Comparison of ENCODE assay signal across 8 mouse cellular contexts in the genomic region with DNA sequence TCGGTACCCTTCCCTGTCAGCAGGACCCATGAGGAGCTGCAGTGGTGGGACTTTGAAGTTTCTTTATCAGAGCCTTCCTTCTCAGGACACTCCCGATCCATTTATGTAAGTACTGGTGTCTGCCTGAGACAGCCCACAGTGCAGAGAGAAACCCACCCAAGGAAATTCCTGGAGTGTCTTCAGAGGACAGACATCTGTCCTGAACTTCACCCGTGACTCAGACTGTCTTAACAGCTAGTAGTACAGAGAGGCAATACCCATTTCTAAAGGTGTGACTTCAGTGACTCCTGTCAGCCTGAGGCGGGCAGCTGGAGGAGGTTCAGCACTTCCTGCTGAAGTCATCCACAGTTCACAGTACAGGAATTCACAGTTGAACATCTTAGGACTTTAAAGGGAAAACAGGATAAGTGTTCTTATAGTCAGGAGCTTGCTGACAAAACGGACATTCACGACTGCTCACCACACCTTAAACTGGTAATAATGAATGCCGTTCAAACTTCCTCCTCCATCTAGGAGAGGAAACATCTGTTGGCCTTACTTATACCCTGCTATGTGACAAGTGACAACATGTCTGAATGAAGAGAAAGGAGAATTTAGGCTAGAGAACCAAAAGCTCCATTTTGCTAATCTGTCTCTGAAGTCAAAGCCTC. TPM values are rescaled to one million over a fixed set of nuclear protein-coding genes. Genes with fewer than 3 reads are reported as not detected.
DNase-seq lines count a peak whose midpoint lies in the region; ATAC-seq and TF ChIP-seq lines count a peak whose summit lies in the region.

No protein-coding gene starts in this region.

- TF ChIP-seq EP300 in liver, embryonic 14.5 days (IDR thresholded peaks at IDR 0.05; ENCODE audit: low read depth), result no peak

- WGBS in midbrain, embryonic 16.5 days, result 76% methylated on average over 7 of the region's 7 CpGs
- WGBS in midbrain, embryonic 13.5 days, result 81% methylated on average over 7 of the region's 7 CpGs
- WGBS in liver, embryonic 14.5 days (ENCODE audit: insufficient replicate concordance), result 16% methylated on average over 7 of the region's 7 CpGs
- 77% methylated on average over 7 of the region's 7 CpGs for WGBS in forebrain, embryonic 16.5 days

- H3K36me3 ChIP-seq in midbrain, embryonic 16.5 days (ENCODE audit: control insufficient read depth, insufficient read depth, low read length), result no peaks in the 10 kb centered on the region
- no peaks in the 10 kb centered on the region for H3K36me3 ChIP-seq in midbrain, embryonic 13.5 days
- no peaks in the 10 kb centered on the region for H3K36me3 ChIP-seq in liver, embryonic 14.5 days (replicated peaks; ENCODE audit: control insufficient read depth, insufficient read depth, low read depth)
- no peaks in the 10 kb centered on the region for H3K36me3 ChIP-seq in forebrain, embryonic 16.5 days (ENCODE audit: control insufficient read depth, insufficient read depth)

- H3K4me3 ChIP-seq in midbrain, embryonic 16.5 days (ENCODE audit: low read depth, low read length), result no peak overlapping the region
- no peak overlapping the region for H3K4me3 ChIP-seq in midbrain, embryonic 13.5 days (replicated peaks)
- no peak overlapping the region for H3K4me3 ChIP-seq in liver, embryonic 14.5 days (ENCODE audit: insufficient read depth in 1 of 2, low read depth in 2 of 2, low read length in 2 of 2)
- no peak overlapping the region for H3K4me3 ChIP-seq in forebrain, embryonic 16.5 days (replicated peaks; ENCODE audit: low read length)

- H3K27me3 ChIP-seq in midbrain, embryonic 16.5 days (ENCODE audit: control insufficient read depth, insufficient read depth, low read depth, low read length), result no peaks in the 10 kb centered on the region
- H3K27me3 ChIP-seq in midbrain, embryonic 13.5 days, result no peaks in the 10 kb centered on the region
- H3K27me3 ChIP-seq in liver, embryonic 14.5 days (ENCODE audit: control insufficient read depth, insufficient read depth, low read length), result no peaks in the 10 kb centered on the region
- H3K27me3 ChIP-seq in forebrain, embryonic 16.5 days (replicated peaks; ENCODE audit: control insufficient read depth, insufficient read depth, low read length), result no peaks in the 10 kb centered on the region

- peak; percentile 52 to 61 for DNase-seq in heart, postnatal 10 days
- DNase-seq in liver, embryonic 14.5 days (ENCODE audit: low read depth in 3 of 3, low spot score in 3 of 3), result no peak
- peak; percentile 19 for DNase-seq in thymus, postnatal 14 days
- DNase-seq in right cerebral cortex, adult 2 months (ENCODE audit: low spot score in 2 of 2), result no peak

- H3K4me1 ChIP-seq in midbrain, embryonic 16.5 days (ENCODE audit: control insufficient read depth, insufficient read depth, low read length), result no peaks in the 10 kb centered on the region
- no peaks in the 10 kb centered on the region for H3K4me1 ChIP-seq in midbrain, embryonic 13.5 days (replicated peaks)
- H3K4me1 ChIP-seq in liver, embryonic 14.5 days (replicated peaks; ENCODE audit: control insufficient read depth in 2 of 2, insufficient read depth in 2 of 2, low read length in 1 of 2), result peaks cover 3 to 17% of the 10 kb centered on the region in 2 experiments; a peak in 3 of 4 replicates
- no peaks in the 10 kb centered on the region for H3K4me1 ChIP-seq in forebrain, embryonic 16.5 days (replicated peaks; ENCODE audit: control insufficient read depth, insufficient read depth, low read length)

- H3K27ac ChIP-seq in midbrain, embryonic 16.5 days (ENCODE audit: low read length), result 0 out of 2 replicates have a peak overlapping the region, but pooled peaks have one; percentile 8
- H3K27ac ChIP-seq in midbrain, embryonic 13.5 days, result no peak overlapping the region
- H3K27ac ChIP-seq in liver, embryonic 14.5 days, result no peak overlapping the region
- H3K27ac ChIP-seq in forebrain, embryonic 16.5 days (ENCODE audit: low read length), result no peak overlapping the region

- no peaks in the 10 kb centered on the region for H3K9me3 ChIP-seq in midbrain, embryonic 16.5 days (replicated peaks; ENCODE audit: control insufficient read depth, low read length, poor library complexity, severe bottlenecking)
- H3K9me3 ChIP-seq in midbrain, embryonic 13.5 days, result no peaks in the 10 kb centered on the region
- no peaks in the 10 kb centered on the region for H3K9me3 ChIP-seq in liver, embryonic 14.5 days (ENCODE audit: control insufficient read depth, low read length)
- no peaks in the 10 kb centered on the region for H3K9me3 ChIP-seq in forebrain, embryonic 16.5 days (ENCODE audit: control insufficient read depth, low read length)

- intact Hi-C loops in heart, postnatal 10 days (cut with DNase I), result no loop called here

- no peak for TF ChIP-seq CTCF in liver, embryonic 14.5 days (IDR thresholded peaks at IDR 0.05; ENCODE audit: low read depth)

- ATAC-seq in midbrain, embryonic 16.5 days, result no peak
- no peak for ATAC-seq in midbrain, embryonic 13.5 days
- peak; percentile 32; the same call in 1 of the 2 replicates for ATAC-seq in liver, embryonic 14.5 days (ENCODE audit: insufficient read depth)
- ATAC-seq in forebrain, embryonic 16.5 days, result no peak
- no peak for ATAC-seq in frontal cortex, adult (ENCODE audit: low TSS enrichment)

- H3K9ac ChIP-seq in midbrain, embryonic 16.5 days (ENCODE audit: low read depth, low read length), result no peak overlapping the region
- H3K9ac ChIP-seq in midbrain, embryonic 13.5 days (replicated peaks), result no peak overlapping the region
- H3K9ac ChIP-seq in liver, embryonic 14.5 days (replicated peaks), result no peak overlapping the region
- H3K9ac ChIP-seq in forebrain, embryonic 16.5 days (replicated peaks; ENCODE audit: low read depth, low read length), result no peak overlapping the region

- no peak overlapping the region for H3K4me2 ChIP-seq in midbrain, embryonic 16.5 days (ENCODE audit: low read length)
- H3K4me2 ChIP-seq in midbrain, embryonic 13.5 days (replicated peaks), result no peak overlapping the region
- peak overlapping the region; percentile 23; the same call in 1 of the 2 replicates for H3K4me2 ChIP-seq in liver, embryonic 14.5 days (ENCODE audit: low read depth)
- no peak overlapping the region for H3K4me2 ChIP-seq in forebrain, embryonic 16.5 days (ENCODE audit: low read length)

RNA-seq across cellular contexts. Expression of a gene that starts 35.5 kb away (rescaled TPM):
- polyA plus RNA-seq in midbrain, embryonic 16.5 days (2015; fragmentation: Nextera tagmentation; extraction: Ambion mirVana), result 3.7 TPM in 2 replicates
- 7.3 and 9.8 TPM in 2 replicates for polyA plus RNA-seq in midbrain, embryonic 13.5 days (2015; fragmentation: Nextera tagmentation; extraction: Ambion mirVana)
- 10 to 100 TPM; 20.5 to 30.7 TPM for total RNA-seq in heart, postnatal 10 days (2021)
- 7.1 and 8.8 TPM in 2 replicates for polyA plus RNA-seq in liver, embryonic 14.5 days (2012; rRNA removed)
- 8.1 and 9.4 TPM in 2 replicates for polyA plus RNA-seq in liver, embryonic 14.5 days (2014; fragmentation: Nextera tagmentation; extraction: Ambion mirVana)
- polyA plus RNA-seq in forebrain, embryonic 16.5 days (2015; fragmentation: Nextera tagmentation; extraction: Ambion mirVana), result 8.9 and 10.2 TPM in 2 replicates

Comparison
In these comparisons a context has a peak if more than half of its experiments do, and no peak if none do; other contexts are left out.
1. DNase-seq: peak in heart, postnatal 10 days (2 of 2) and thymus, postnatal 14 days (single experiment); none in liver, embryonic 14.5 days (0 of 3) and right cerebral cortex, adult 2 months (0 of 2).